Mouse (Mus musculus) liver, postnatal 0 days (tissue): ENCODE measurements at regions not wholly inside any gene's neighbourhood (a gene's known extent, or its start where the extent isn't known, plus 50 kb on each side); places are given as distances from the start of the nearest gene placed in this dataset.

Source experiments
- CTCF ChIP-seq: sonication (generic); IDR thresholded peaks from 2 replicates; pipeline ENCODE4 v1.5.1; 2016; ENCODE audit warnings: antibody characterized with exemption, low read depth
- EP300 ChIP-seq: IDR thresholded peaks from 2 replicates; pipeline ENCODE4 v1.6.1; 2016; ENCODE audit warnings: antibody characterized with exemption, low read depth, mild to moderate bottlenecking

DNA sequence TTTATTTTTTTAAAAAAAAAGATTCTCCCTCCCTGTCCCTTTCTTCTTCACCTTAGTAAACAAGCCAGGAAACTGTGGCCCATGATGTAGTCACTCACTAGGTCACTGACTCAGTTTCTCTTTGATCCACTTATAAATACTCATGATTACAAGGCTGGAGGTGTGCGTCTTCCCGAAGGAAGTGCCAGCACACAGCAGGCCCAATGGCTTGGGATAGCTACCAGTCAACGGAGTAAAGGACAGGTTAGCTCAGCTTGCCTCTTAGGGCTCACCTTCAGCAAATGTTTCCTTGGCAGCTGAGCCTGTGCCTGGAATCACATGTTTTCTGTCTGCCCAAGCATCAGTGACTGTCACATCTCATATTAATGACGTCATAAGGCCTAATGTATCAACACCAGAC lies 230.8 kb upstream of the Npvf start:
- TF ChIP-seq EP300 (no peak), CTCF (no peak)
